Mouse (Mus musculus) cerebellum, adult 11-12 months (tissue): ENCODE measurements around the gene Syne1.

Experiments used
- DNase-seq: peaks from one replicate; pipeline ENCODE4 v3.0.0; 2022

The Syne1 gene

GRCm38 (mm10) chr10:5124757-5125156 lies 426.5 kb downstream of the Syne1 start:
- DNase-seq: peak; percentile 43

GRCm38 (mm10) chr10:5116720-5117119 lies 434.6 kb downstream of the Syne1 start:
- no peak for DNase-seq

DNA sequence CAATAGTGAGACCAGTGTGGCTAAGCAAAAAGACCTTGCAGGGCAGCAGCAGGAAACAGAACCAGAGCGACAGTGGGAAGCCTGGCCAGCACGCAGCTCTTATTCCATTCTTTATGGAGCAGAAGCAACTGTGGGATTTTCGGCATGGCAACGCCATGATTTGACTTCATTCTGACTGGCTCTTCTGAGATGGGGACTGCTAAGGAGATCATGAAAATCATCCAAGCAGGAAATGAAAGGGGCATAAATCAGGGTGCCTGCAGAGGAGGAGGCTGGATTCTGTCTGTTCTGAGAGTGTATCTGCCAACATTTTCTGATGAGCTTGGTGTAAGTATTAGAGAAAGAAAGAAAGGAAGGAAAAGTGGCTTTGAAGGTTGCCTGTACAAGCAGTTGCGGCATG lies 435.1 kb downstream of the Syne1 start:
- DNase-seq: no peak

- no peak for DNase-seq
Measured at GRCm38 (mm10) chr10:5110773-5111172, 440.5 kb downstream of the Syne1 start.

GRCm38 (mm10) chr10:5097754-5098137 lies 453.5 kb downstream of the Syne1 start:
- DNase-seq: no peak

GRCm38 (mm10) chr10:5096996-5097753 lies 454.1 kb downstream of the Syne1 start:
- DNase-seq: peak; percentile 22

DNA sequence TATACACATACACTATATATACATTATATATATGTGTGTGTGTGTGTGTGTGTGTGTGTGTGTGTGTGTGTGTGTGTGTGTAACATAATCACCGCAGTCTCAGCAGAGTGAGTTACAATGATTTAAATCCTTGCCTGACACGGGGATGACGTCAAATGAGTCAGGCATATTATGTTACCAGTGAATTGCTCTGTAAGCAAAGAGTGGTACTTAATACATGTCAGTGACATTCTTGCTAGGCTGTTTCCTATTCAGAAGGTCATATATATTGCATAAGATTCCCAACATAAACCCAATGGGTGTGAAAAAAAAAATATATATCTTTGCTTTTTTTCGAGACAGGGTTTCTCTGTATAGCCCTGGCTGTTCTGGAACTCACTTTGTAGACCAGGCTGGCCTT lies 462.1 kb downstream of the Syne1 start:
- DNase-seq: no peak

GRCm38 (mm10) chr10:5087336-5087735 lies 463.9 kb downstream of the Syne1 start:
- no peak for DNase-seq

GRCm38 (mm10) chr10:5086329-5086728 lies 465.0 kb downstream of the Syne1 start:
- DNase-seq: no peak

GRCm38 (mm10) chr10:5085792-5086191 lies 465.5 kb downstream of the Syne1 start:
- no peak for DNase-seq

DNA sequence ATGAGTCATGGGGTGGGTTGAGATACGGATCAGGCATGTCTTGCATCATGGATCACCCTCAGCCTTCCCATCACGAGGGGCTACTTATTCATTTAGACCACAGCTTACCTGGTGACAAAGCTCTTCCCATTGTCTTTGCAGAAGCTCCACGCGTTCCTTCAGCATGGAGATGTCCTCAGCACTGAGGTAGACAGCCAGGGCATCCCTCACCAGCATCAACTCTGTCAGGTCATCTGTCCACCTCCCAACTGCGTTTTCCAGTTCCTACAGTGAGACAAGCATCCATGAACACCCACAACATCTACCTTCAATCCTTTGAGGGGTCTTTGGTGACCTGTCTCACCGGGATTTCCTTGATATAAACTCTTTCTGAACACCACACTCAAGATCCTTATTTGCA lies 467.6 kb downstream of the Syne1 start:
- DNase-seq: no peak

DNA sequence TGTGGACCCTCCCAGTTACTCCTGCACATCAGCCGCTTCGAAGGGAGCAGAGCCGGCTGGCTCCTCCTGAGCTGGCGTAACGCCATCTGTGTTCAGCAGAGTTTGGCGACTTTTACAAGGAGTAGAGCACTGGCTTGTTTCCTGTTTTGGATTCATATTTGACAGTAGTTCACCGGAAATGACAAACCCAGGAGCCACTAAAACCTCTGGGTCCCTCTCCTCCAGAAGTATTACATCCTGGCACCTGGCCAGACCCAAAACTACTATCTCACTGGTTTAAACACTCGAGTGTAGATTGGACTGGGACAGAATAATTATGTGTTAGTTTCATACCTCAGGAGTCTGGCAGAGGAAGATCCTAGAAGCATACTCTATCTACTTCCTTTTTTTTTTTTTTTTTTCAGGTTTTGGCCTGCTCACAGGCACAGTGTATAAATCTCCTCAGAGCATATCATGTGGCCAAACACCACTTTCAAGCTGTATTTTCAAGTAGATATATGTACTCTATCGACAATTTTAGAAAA lies 471.3 kb downstream of the Syne1 start:
- DNase-seq: peak; percentile 49

GRCm38 (mm10) chr10:5075724-5076123 lies 475.6 kb downstream of the Syne1 start:
- DNase-seq: no peak

DNA sequence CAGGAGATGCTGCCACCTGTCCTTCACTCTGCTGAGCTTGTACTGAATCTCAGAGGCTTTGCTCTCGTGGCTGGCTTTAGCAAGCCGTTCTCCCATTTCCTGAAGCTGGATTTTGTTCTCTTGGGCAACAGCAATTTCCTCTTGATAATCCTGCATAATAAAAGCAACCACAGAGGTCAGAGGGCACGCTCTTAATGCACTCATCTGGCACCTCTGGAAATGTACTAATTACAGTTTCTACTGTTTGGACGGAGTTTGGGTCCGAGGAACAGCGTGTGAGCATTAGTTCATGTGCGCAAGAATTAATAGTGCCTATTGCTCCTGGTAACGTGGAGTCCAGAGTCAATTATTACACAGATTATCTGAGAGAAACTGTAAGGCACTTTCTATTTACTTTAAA lies 479.2 kb downstream of the Syne1 start:
- DNase-seq: no peak

- DNase-seq: no peak
Measured at GRCm38 (mm10) chr10:5070941-5071231, 480.4 kb downstream of the Syne1 start.

- no peak for DNase-seq
Measured at GRCm38 (mm10) chr10:5070168-5070940, 480.9 kb downstream of the Syne1 start.

DNA sequence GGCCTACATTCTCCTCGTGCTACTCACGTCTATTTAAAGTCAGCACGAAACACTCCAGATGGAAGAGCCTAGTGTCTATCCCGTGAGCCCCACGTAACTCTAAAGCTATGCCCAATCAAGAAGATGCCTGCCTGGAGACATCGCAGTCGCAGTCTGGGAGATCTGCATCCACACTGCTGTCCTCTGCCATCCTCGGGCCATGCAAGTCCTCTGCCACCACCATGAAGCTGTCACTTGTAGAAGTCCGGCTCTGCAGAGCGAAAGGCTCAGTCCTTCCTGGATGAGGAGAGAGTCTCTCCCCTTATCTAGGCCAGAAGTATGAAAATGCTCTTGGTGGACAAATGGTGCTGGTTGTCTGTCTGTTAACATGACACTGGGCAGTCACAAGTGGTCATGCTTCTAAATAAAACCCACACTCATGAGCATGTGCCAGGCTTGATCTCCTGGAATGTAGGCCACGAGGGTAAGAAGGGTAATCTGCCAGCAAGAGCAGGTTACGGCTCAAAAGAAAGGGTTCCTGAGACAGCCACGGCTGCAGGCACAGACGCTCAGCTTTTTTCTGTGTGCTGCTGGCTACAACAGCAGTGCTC lies 482.5 kb downstream of the Syne1 start, which contains the start of gene Gm10097:
TSS of gene Gm10097 (plus strand) at position 517 of the 590 bp plus-strand sequence.
- DNase-seq: peak; percentile 33

GRCm38 (mm10) chr10:5067113-5067512 lies 484.2 kb downstream of the Syne1 start:
- DNase-seq: no peak

GRCm38 (mm10) chr10:5059983-5060382 lies 491.3 kb downstream of the Syne1 start:
- no peak for DNase-seq

- DNase-seq: no peak
Measured at GRCm38 (mm10) chr10:5058876-5059275, 492.4 kb downstream of the Syne1 start.

DNA sequence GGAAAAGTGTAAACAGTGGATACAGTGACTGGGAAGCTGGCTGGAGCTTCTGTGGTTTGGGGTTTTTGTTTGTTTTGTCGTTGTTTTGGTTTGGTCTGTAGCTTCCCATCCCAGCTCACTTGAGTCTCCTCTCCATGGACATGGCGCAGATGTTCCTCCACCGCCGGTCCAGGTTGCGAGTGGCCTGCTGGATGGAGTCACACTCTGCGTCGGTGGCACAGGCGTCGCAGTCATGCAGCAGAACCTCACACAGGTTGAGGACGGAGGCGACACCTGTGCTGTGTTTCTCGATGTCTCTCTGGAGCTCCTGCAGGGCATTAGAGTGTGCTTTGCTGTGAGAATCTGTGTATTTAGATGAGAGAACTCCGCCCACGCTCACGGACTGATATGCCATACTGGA lies 493.6 kb downstream of the Syne1 start:
- DNase-seq: no peak

GRCm38 (mm10) chr10:5056940-5057339 lies 494.3 kb downstream of the Syne1 start:
- DNase-seq: no peak

- DNase-seq: no peak
Measured at GRCm38 (mm10) chr10:5056243-5056735, 495.0 kb downstream of the Syne1 start.

GRCm38 (mm10) chr10:5045671-5046070 lies 505.6 kb downstream of the Syne1 start:
- DNase-seq: no peak
